In the genomic region with DNA sequence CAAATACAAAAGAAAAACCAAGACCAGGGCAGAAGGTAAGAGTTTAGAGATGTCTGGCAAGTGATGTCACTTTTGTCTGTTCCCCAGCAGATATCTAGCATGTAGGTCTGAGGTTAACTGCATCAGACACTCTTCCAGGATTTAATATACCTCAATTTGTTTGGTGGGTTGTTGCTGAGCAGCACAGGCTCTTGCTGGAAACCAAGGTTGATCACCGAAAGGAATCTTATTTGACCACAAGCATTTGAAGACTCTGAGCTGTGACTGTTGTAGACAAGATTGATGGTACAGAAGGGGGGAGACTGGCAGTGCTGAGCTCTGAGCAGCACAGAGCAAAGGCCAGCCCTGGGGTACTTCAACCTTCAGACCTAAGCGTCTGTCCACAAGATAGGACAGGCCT, we compare ENCODE assay signal across 31 mouse cellular contexts.
"Had no signal": no experiment of that assay in that cellular context is flagged by ENCODE, and none has a peak within 500 bp of the region (broad histone marks: within the 10 kb centered on the region; RNA-seq: fewer than 3 reads in every experiment).

No protein-coding gene starts in this region.

- H3K27ac ChIP-seq: heart, embryonic 10.5 days; heart, embryonic 13.5 days; heart, embryonic 15.5 days; hindbrain, embryonic 10.5 days; hindbrain, embryonic 12.5 days; hindbrain, embryonic 13.5 days; hindbrain, embryonic 14.5 days; hindbrain, embryonic 15.5 days; hindbrain, postnatal 0 days; intestine, embryonic 15.5 days; kidney, embryonic 15.5 days; kidney, postnatal 0 days had no signal

- ATAC-seq: hindbrain, embryonic 16.5 days; hindbrain, postnatal 0 days; intestine, embryonic 15.5 days; intestine, embryonic 16.5 days; intestine, postnatal 0 days had no signal

- DNase-seq: heart, postnatal 10 days; heart, postnatal 14 days; heart, postnatal 36 days; heart, postnatal 4 days; kidney, adult 11 months; kidney, adult 18-20 months; kidney, adult 2 months; kidney, adult 8-10 months; kidney, adult 9 months; kidney, postnatal 10 days; kidney, postnatal 14 days; kidney, postnatal 25 days; kidney, postnatal 36 days; kidney, postnatal 4 days; layer of hippocampus, postnatal 36 days had no signal

- H3K27me3 ChIP-seq: heart, embryonic 12.5 days; heart, embryonic 13.5 days; heart, embryonic 15.5 days; hindbrain, embryonic 12.5 days; hindbrain, embryonic 13.5 days; hindbrain, embryonic 15.5 days; intestine, embryonic 15.5 days; kidney, embryonic 15.5 days had no signal

- H3K4me3 ChIP-seq: heart, embryonic 10.5 days; heart, embryonic 12.5 days; heart, embryonic 13.5 days; heart, embryonic 15.5 days; hindbrain, embryonic 10.5 days; hindbrain, embryonic 12.5 days; hindbrain, embryonic 13.5 days; hindbrain, embryonic 15.5 days; intestine, embryonic 15.5 days; kidney, embryonic 15.5 days had no signal
